Mouse (Mus musculus) liver, postnatal 0 days (tissue): ENCODE measurements around the gene Odc1.

Experiments used
- CTCF ChIP-seq: sonication (generic); IDR thresholded peaks from 2 replicates; pipeline ENCODE4 v1.5.1; 2016; ENCODE audit warnings: antibody characterized with exemption, low read depth
- EP300 ChIP-seq: IDR thresholded peaks from 2 replicates; pipeline ENCODE4 v1.6.1; 2016; ENCODE audit warnings: antibody characterized with exemption, low read depth, mild to moderate bottlenecking

- TF ChIP-seq EP300, result no peak
- peak; percentile 77 for TF ChIP-seq CTCF
Measured at GRCm38 (mm10) chr12:17556430-17557343, 12.1 kb downstream of the Odc1 start.
